Mouse (Mus musculus) heart, embryonic 13.5 days (tissue): ENCODE results near the gene Cacna1c. TPM values are rescaled to one million over a fixed set of nuclear protein-coding genes. Genes with fewer than 3 reads are reported as not detected.
A peak's percentile ranks its signal among the peaks of the same experiment; 100 is the strongest.

Experiments
- ATAC-seq: fragments of 200-750 bp; cut with Nextera tagmentation; 2 replicates; pipeline ENCODE4 v1.8.0; 2017; ENCODE audit warnings: moderate TSS enrichment; ENCODE audit not compliant: insufficient number of reproducible peaks, low FRiP score, low TSS enrichment; ENCODE audit errors: extremely low read depth
- H3K27ac ChIP-seq: fragments of 300-500 bp; sonication (generic); replicated peaks from 2 replicates; pipeline ENCODE4 v1.5.1; 2015; ENCODE audit warnings: moderate library complexity, mild to moderate bottlenecking, inconsistent platforms
- H3K27me3 ChIP-seq: fragments of 300-500 bp; sonication (generic); replicated peaks from 2 replicates; pipeline ENCODE4 v1.6.1; 2015; ENCODE audit warnings: mild to moderate bottlenecking, inconsistent platforms
- H3K36me3 ChIP-seq: fragments of 300-500 bp; sonication (generic); 2 replicates; pipeline ENCODE4 v1.6.1; 2015; ENCODE audit warnings: mild to moderate bottlenecking, inconsistent platforms
- H3K4me1 ChIP-seq: fragments of 300-500 bp; sonication (generic); 2 replicates; pipeline ENCODE4 v1.6.1; 2015; ENCODE audit warnings: inconsistent platforms
- H3K4me2 ChIP-seq: fragments of 300-500 bp; sonication (generic); 2 replicates; pipeline ENCODE4 v1.6.1; 2015; ENCODE audit warnings: inconsistent platforms, mild to moderate bottlenecking, moderate library complexity
- H3K4me3 ChIP-seq: fragments of 300-500 bp; sonication (generic); 2 replicates; pipeline ENCODE4 v1.5.1; 2015; ENCODE audit warnings: moderate library complexity, mild to moderate bottlenecking, inconsistent platforms
- H3K9ac ChIP-seq: fragments of 300-500 bp; sonication (generic); 2 replicates; pipeline ENCODE4 v1.6.1; 2015; ENCODE audit warnings: inconsistent platforms, mild to moderate bottlenecking, moderate library complexity
- H3K9me3 ChIP-seq: fragments of 300-500 bp; sonication (generic); 2 replicates; pipeline ENCODE4 v1.6.1; 2016; ENCODE audit warnings: inconsistent platforms
- WGBS: fragments of 180-500 bp; shearing (Covaris S2); methylation state at CpG from one replicate; pipeline ENCODE4 v1.1.7; 2015; ENCODE audit warnings: mixed read lengths; 5-methylcytosine and 5-hydroxymethylcytosine counted together
- polyA plus RNA-seq: library from polyadenylated mRNA; unstranded; fragments of >200 nt; fragmentation: Nextera tagmentation; extraction: Ambion mirVana; gene quantifications from 2 replicates; pipeline ENCODE4 v1.2.1, GENCODE M21; 2015

Gene Cacna1c
- polyA plus RNA-seq, 1 experiment from 2014 or later: 41.8 TPM

DNA sequence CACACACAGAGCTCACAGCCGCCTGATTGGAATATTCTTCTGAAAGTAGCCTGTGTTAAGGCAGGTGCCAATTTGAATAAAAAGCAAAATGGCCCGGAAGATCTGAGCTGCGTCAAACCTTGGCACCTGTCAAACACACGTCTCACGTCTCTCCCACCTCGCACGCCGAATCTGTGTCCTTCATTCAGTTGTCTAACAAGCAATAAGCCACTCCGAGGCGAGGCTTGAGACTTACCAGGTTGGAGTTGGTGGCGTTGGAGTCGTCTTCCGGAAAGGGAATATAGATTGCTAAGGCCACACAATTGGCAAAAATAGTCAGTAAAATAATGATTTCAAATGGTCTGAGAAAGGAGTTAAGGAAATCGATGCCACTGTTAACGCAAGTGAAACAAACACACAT is 143.9 kb downstream of the Cacna1c start:
- peaks cover 52% of the 10 kb centered on the region for H3K36me3 ChIP-seq
- H3K4me1 ChIP-seq: peaks cover 78% of the 10 kb centered on the region
- no peak for ATAC-seq

GRCm38 (mm10) chr6:119051721-119052120 is 144.5 kb downstream of the Cacna1c start:
- Histone ChIP-seq H3K36me3 (peaks cover 46% of the 10 kb centered on the region), H3K9ac (no peak overlapping the region), H3K4me2 (no peak overlapping the region), H3K27ac (peak overlapping the region; percentile 64), H3K9me3 (no peaks in the 10 kb centered on the region), H3K4me3 (no peak overlapping the region), H3K27me3 (no peaks in the 10 kb centered on the region), H3K4me1 (peaks cover 78% of the 10 kb centered on the region)
- WGBS: 35% methylated on average over 2 of the region's 2 CpGs
- ATAC-seq: no peak

More for the DNA sequence above, 143.9 kb downstream of the Cacna1c start:
- WGBS: 62% methylated on average over 15 of the region's 15 CpGs
- H3K27me3 ChIP-seq: no peaks in the 10 kb centered on the region
- 0 out of 2 replicates have a peak overlapping the region, but pooled peaks have one; percentile 1 for H3K4me2 ChIP-seq
- no peak overlapping the region for H3K4me3 ChIP-seq
- H3K9ac ChIP-seq: no peak overlapping the region
- H3K9me3 ChIP-seq: no peaks in the 10 kb centered on the region
- H3K27ac ChIP-seq: peak overlapping the region; percentile 64

DNA sequence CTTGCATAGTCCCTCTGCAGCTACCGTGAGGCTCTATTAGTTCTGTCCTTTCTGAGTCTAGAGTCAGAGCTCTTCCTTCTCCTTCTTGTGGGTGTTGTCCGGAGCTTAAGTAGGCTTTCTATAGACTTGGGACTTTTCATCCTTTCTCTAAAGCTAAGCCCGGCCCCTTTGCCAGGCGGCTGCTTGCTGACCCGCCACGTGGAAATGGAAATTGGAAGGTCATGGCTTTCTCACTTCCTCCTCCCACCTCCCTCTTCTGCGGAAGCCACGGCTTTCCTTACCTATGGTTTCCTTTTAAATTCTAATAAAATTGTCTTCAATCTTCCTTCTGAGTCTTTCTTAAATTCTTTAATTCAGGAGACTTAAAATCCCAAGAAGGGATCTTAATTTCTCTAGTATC is 148.9 kb downstream of the Cacna1c start:
- H3K36me3 ChIP-seq: peaks cover 20% of the 10 kb centered on the region
- H3K9me3 ChIP-seq: no peaks in the 10 kb centered on the region
- no peak overlapping the region for H3K9ac ChIP-seq
- no peak for ATAC-seq
- no peaks in the 10 kb centered on the region for H3K27me3 ChIP-seq
- H3K4me3 ChIP-seq: no peak overlapping the region
- no peak overlapping the region for H3K4me2 ChIP-seq
- no peak overlapping the region for H3K27ac ChIP-seq
- 74% methylated on average over 8 of the region's 8 CpGs for WGBS
- peaks cover 76% of the 10 kb centered on the region for H3K4me1 ChIP-seq

- no peak overlapping the region for H3K9ac ChIP-seq
- no peak overlapping the region for H3K4me2 ChIP-seq
- peaks cover 78% of the 10 kb centered on the region for H3K4me1 ChIP-seq
- ATAC-seq: no peak
- H3K36me3 ChIP-seq: peaks cover 17% of the 10 kb centered on the region
- 61% methylated on average over 7 of the region's 7 CpGs for WGBS
- H3K27me3 ChIP-seq: no peaks in the 10 kb centered on the region
- no peak overlapping the region for H3K4me3 ChIP-seq
- H3K27ac ChIP-seq: peak overlapping the region; percentile 8; the same call in 1 of the 2 replicates
- H3K9me3 ChIP-seq: no peaks in the 10 kb centered on the region
These were observed 150.7 kb downstream of the Cacna1c start for GRCm38 (mm10) chr6:119045498-119045897.

- 27% methylated on average over 7 of the region's 7 CpGs for WGBS
- Histone ChIP-seq H3K4me1 (peaks cover 83% of the 10 kb centered on the region), H3K27me3 (no peaks in the 10 kb centered on the region), H3K9ac (no peak overlapping the region), H3K9me3 (no peaks in the 10 kb centered on the region), H3K4me3 (no peak overlapping the region), H3K4me2 (no peak overlapping the region), H3K27ac (peak overlapping the region; percentile 2; the same call in 1 of the 2 replicates), H3K36me3 (peaks cover 16% of the 10 kb centered on the region)
- ATAC-seq: no peak
These were observed 152.1 kb downstream of the Cacna1c start for GRCm38 (mm10) chr6:119044148-119044547.

DNA sequence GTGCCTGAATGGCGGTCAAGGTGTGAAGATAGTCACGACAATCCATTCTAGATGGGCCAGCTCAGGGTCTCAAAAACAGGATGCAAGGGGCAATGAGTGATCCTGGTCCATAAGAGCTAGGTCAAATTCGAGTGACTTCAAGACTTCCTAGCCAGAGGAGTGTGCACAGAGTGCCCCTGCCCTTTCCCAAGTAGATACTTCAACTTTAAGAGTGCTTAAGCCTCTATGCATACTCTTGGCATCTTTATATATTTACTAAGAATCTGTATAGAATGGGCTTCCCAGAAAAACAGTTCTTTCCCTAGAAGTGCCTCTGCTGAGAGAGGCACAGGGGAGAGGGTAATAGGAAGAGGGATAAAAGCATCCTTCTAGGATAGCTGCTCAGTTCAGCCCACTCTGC is 153.4 kb downstream of the Cacna1c start:
- Histone ChIP-seq H3K27ac (no peak overlapping the region), H3K4me3 (no peak overlapping the region), H3K9me3 (no peaks in the 10 kb centered on the region), H3K27me3 (no peaks in the 10 kb centered on the region), H3K9ac (no peak overlapping the region), H3K4me2 (no peak overlapping the region), H3K36me3 (peaks cover 8% of the 10 kb centered on the region; the same call in 1 of the 2 replicates), H3K4me1 (peaks cover 96% of the 10 kb centered on the region)
- WGBS: 75% methylated on average over 3 of the region's 3 CpGs
- no peak for ATAC-seq

- no peak for ATAC-seq
These were observed 155.3 kb downstream of the Cacna1c start for GRCm38 (mm10) chr6:119040961-119041360.

GRCm38 (mm10) chr6:119039815-119040214 is 156.4 kb downstream of the Cacna1c start:
- Histone ChIP-seq H3K4me2 (no peak overlapping the region), H3K4me3 (no peak overlapping the region), H3K27me3 (no peaks in the 10 kb centered on the region), H3K36me3 (peaks cover 11% of the 10 kb centered on the region), H3K9me3 (0 out of 2 replicates have a peak, but pooled peaks cover under 1% of the 10 kb centered on the region), H3K27ac (no peak overlapping the region), H3K9ac (no peak overlapping the region), H3K4me1 (peaks cover 92% of the 10 kb centered on the region)
- 71% methylated on average over 7 of the region's 7 CpGs for WGBS
- no peak for ATAC-seq

More at GRCm38 (mm10) chr6:119040961-119041360, 155.3 kb downstream of the Cacna1c start:
- peaks cover 96% of the 10 kb centered on the region for H3K4me1 ChIP-seq
- 38% methylated on average over 7 of the region's 7 CpGs for WGBS
- H3K27me3 ChIP-seq: no peaks in the 10 kb centered on the region
- H3K27ac ChIP-seq: no peak overlapping the region
- no peak overlapping the region for H3K4me2 ChIP-seq
- 0 out of 2 replicates have a peak, but pooled peaks cover 5% of the 10 kb centered on the region for H3K36me3 ChIP-seq
- H3K4me3 ChIP-seq: no peak overlapping the region
- no peaks in the 10 kb centered on the region for H3K9me3 ChIP-seq
- no peak overlapping the region for H3K9ac ChIP-seq

DNA sequence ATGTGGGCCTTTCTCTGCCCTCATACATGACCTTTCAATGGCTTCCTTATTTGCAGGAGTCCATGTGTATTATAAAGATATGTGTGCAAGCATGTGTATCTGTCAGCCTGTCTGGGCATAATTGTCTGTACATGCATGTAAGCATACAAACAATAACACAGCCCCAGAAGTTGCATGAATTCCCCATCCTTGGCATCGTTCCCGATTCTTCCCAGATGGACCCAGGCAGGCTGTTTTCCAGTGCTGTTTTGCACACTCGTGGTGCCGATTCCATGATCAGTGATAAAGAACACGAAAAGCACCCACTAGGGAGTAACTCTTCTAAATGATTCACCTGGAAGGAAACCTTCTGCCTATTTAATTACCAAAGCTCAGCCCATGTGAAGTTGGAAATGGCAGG is 156.9 kb downstream of the Cacna1c start:
- Histone ChIP-seq H3K4me2 (no peak overlapping the region), H3K27ac (no peak overlapping the region), H3K9me3 (peaks cover 5% of the 10 kb centered on the region; the same call in 1 of the 2 replicates), H3K4me3 (no peak overlapping the region), H3K36me3 (peaks cover 16% of the 10 kb centered on the region), H3K27me3 (no peaks in the 10 kb centered on the region), H3K9ac (no peak overlapping the region), H3K4me1 (peaks cover 89% of the 10 kb centered on the region)
- no peak for ATAC-seq
- 68% methylated on average over 5 of the region's 5 CpGs for WGBS

GRCm38 (mm10) chr6:119037815-119038214 is 158.4 kb downstream of the Cacna1c start:
- peaks cover 19% of the 10 kb centered on the region for H3K36me3 ChIP-seq
- H3K27ac ChIP-seq: peak overlapping the region; percentile 49
- no peak overlapping the region for H3K4me3 ChIP-seq
- no peak overlapping the region for H3K9ac ChIP-seq
- no peak for ATAC-seq
- H3K27me3 ChIP-seq: no peaks in the 10 kb centered on the region
- WGBS: 49% methylated on average over 6 of the region's 6 CpGs
- H3K9me3 ChIP-seq: peaks cover 7% of the 10 kb centered on the region; the same call in 1 of the 2 replicates
- H3K4me1 ChIP-seq: peaks cover 74% of the 10 kb centered on the region
- no peak overlapping the region for H3K4me2 ChIP-seq

DNA sequence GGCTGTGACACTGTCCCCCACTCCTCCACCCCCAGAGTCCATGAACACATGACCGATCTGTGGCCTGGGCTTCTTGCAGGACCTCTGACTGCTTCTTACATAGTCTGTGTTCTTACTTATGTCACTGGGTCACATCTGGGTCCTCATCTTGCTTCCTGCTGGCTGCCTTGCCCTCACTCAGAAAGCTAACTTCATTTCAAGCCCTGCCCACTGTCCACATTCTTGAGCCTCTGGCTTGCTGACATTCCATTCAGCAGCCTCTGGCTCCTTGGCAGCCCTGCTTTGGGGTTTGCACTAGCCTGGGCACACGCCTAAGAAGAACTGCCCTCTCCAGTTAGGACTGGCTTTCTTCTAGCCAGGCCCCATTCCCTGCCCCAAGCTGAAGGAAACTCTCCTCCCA is 159.2 kb downstream of the Cacna1c start:
- Histone ChIP-seq H3K4me3 (no peak overlapping the region), H3K27ac (peak overlapping the region; percentile 49), H3K27me3 (no peaks in the 10 kb centered on the region), H3K36me3 (peaks cover 14% of the 10 kb centered on the region), H3K9me3 (peaks cover 7% of the 10 kb centered on the region; the same call in 1 of the 2 replicates), H3K9ac (no peak overlapping the region), H3K4me1 (peaks cover 68% of the 10 kb centered on the region), H3K4me2 (no peak overlapping the region)
- no peak for ATAC-seq
- WGBS: 61% methylated on average over 2 of the region's 2 CpGs

DNA sequence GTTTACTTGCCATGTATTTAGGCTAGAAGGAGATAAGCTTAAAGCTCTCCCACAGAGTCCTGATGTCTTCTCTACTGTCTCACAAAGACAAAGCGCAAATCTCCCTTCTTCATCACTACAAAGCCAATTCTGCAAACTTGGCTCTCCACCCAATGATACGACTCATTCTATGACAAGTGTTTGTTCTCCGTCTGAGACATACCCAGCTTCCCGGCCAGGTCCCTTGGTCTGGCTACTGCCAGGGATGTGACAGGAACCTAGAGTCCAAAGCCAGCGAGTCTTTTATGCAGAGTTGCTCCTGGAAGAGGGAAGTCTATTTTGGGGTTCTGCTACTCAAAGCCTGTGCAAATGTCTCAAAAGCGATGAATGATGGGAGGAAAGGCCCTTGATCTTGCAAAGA is 160.9 kb downstream of the Cacna1c start:
- no peaks in the 10 kb centered on the region for H3K27me3 ChIP-seq
- no peak overlapping the region for H3K27ac ChIP-seq
- no peak overlapping the region for H3K9ac ChIP-seq
- WGBS: 76% methylated on average over 6 of the region's 6 CpGs
- peaks cover 14% of the 10 kb centered on the region for H3K36me3 ChIP-seq
- H3K9me3 ChIP-seq: peaks cover 7% of the 10 kb centered on the region; the same call in 1 of the 2 replicates
- no peak overlapping the region for H3K4me2 ChIP-seq
- peaks cover 56% of the 10 kb centered on the region for H3K4me1 ChIP-seq
- no peak overlapping the region for H3K4me3 ChIP-seq
- no peak for ATAC-seq
